Mouse (Mus musculus): ENCODE measurements around the gene Pop5.
A peak's percentile ranks its signal among the peaks of the same experiment; 100 is the strongest.

Pop5 gene

DNA sequence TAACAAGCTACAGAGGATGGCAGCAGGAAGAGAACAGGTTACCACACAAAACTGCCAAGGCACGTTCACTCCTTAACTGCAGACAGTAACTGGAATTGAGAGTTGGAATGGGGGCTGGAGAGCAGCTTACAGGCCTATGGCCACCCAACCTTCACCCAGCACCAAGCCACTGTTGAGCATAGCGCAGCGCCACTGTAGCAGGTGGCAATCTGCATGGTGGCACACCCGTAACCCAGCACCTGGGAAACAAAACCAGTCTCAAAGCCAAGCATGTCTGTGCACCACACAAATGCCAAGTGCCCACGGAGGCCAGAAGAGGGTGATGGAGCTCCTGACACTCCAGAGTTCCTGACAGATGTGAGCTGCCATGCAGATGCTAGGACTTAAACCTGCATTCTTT is 30.7 kb downstream of the Pop5 start:
- no peak for DNase-seq

GRCm38 (mm10) chr5:115266787-115267468 is 31.3 kb downstream of the Pop5 start:
- DNase-seq, result no peak

DNA sequence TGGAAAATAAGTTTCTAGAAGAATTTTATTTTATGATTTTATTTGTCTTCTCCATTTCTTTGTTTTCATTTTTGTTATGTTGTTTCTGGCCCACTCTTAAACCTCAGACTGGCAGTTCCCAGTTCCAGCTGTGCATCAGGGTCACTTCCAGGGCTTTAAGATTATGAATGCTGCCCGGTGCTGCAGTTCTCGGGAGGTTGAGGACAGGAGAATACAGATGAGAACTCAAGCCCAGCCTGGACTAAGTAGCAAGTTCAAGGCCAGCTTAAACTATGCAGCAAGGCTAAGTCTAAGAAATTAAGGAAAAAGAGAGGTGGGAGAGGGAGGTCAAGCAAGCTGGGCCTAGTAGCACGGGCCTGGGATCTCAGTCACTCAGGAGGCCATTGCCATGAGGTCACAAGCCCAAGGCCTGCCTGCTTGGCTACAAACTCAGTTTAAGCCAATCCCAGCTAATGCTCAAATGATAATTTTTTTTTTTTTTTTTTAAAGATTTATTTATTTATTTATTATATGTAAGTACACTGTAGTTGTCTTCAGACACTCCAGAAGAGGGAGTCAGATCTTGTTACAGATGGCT is 31.9 kb downstream of the Pop5 start:
- no peak for DNase-seq

- peak; percentile 49 for DNase-seq
Measured at GRCm38 (mm10) chr5:115268266-115268665, 32.6 kb downstream of the Pop5 start.

- no peak for DNase-seq
Measured at GRCm38 (mm10) chr5:115269969-115270368, 34.3 kb downstream of the Pop5 start.

GRCm38 (mm10) chr5:115271931-115272811 is 36.5 kb downstream of the Pop5 start:
- no peak for DNase-seq

GRCm38 (mm10) chr5:115272812-115273548 is 37.3 kb downstream of the Pop5 start, which contains the start of gene Rnf10:
Gene Rnf10, minus strand, starts transcription at chr5:115272898.
- peak; percentile 97 for DNase-seq

- DNase-seq, result no peak
Measured at GRCm38 (mm10) chr5:115273549-115274135, 38.0 kb downstream of the Pop5 start.

- no peak for DNase-seq
Measured at GRCm38 (mm10) chr5:115274353-115274752, 38.7 kb downstream of the Pop5 start.

DNA sequence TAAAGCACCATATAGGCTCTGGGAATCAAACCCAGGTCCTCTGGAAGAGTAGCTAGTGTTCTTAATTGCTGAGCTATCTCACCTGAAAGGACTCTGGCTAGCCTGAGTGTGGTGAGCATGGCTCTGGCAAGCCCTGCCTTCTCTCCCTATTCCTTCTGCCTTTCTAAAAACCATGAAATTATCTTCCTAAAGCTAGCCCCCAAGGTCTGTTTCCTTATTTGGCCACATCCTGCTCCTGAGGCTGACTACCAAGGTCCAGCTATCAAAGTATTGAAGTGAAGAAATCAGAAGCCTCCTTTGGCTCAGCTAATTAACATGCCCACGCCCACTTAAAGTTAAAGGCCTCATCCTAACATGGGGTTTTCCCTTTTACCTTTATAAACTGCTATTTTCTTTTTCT is 39.1 kb downstream of the Pop5 start:
- DNase-seq, result no peak

GRCm38 (mm10) chr5:115275998-115276397 is 40.4 kb downstream of the Pop5 start:
- no peak for DNase-seq

DNA sequence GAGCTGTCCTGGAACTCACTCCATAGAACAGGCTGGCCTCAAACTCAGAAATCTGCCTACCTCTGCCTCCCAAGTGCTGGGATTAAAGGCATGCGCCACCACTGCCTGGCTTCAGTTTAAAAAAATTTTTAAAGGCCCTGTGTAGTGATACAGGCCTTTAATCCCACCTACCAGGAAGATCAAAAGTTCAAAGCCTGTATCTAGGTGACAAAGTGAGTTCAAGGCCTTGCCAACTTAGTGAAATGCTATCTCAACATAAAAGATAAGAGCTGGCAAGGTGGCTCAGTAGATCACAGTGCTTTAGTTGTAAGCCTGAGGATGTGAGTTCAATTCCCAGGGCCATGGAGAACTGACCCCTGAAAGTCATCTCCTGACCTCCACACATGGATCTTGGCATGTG is 42.4 kb downstream of the Pop5 start:
- DNase-seq, result no peak

DNA sequence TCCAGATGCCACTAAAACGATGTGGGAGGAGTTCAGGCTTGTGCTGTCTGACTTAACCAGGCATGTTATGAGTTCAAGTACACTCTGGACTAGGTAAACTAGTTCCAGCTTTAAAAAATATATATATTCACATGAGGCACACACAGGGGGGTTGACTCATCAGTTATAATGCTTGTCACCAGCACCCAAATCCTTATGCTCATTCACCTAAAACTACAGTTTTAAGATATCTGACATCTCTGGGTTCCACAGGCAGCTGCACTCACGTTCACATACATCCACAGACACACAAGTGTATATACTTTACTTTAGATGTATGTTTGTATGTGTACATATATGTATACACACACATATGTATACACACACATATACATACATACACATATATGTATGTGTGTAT is 43.1 kb downstream of the Pop5 start:
- DNase-seq, result no peak

DNA sequence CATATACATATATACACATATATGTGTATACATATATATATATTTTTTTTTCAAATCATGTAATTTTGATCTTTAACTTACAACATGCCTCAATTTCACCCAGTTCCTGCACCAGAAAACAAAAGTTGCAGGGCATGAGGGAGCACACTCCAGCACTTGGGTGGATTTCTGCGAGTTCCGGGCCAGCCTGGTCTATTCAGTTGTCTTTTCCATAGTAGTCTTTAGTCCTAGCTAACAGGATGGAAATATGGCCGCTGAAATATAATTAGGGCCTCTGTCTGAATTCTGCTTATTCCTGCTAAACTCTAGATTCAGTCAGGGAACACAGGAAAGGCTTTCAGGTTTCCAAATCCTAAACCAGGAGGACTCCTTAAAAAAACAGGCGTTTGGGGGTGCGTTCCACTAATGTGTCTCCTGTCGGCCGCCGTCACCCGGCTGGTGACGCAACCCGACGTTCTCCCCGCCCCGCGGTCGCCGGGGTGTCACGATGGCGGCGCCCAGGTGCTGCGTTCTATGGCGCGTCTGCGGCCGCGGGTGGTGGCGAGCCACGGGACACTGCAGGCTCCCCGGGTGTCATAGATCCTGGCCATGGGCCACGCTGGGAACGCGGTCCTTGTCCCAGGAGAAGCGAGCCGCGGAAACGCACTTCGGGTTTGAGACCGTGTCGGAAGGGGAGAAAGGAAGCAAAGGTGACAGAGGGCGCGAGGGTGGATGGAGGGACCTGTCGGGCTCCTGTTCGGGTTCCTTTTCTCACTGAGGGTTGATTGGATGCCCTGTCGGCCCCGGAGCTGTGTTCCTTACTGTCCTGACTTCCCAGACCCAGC is 43.8 kb downstream of the Pop5 start, which contains the start of gene Coq5:
Gene Coq5, plus strand, starts transcription at position 441 of the 824 bp plus-strand sequence.
- DNase-seq, result peak; percentile 76

DNA sequence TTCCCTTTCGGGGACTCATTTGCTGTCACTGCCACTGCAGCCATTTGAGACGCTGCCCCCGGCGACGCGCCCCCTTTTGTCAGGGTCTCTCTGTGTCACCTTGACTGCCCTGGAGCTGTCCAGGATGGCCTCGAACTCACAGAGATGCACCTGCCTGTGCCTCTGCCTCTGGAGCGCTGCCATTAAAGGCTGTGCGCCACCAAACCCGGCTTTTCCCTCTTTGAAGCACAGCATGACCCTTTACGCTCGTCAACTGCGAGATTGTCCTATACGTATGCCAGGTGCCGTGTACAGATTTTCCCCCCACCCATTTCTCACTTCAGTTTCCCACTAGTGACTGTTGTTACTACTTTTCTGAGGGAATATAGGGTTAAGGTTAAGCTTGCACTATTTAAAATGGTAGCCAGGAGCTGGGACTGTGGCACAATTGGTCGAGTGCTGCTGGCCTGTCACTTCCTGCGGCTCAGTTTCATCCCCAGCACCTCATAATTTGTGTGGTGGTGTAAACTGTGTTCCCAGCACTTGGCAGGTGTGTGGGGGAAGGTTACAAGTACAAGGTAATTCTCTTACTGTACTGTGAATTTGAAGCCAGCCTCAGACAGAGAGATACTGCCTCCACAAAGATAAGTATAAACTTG is 44.5 kb downstream of the Pop5 start:
- DNase-seq, result no peak

- no peak for DNase-seq
Measured at GRCm38 (mm10) chr5:115284735-115285134, 49.1 kb downstream of the Pop5 start.

- DNase-seq, result no peak
Measured at GRCm38 (mm10) chr5:115294173-115294572, 58.5 kb downstream of the Pop5 start.

All from kidney, adult 11 months (tissue).